Mouse (Mus musculus) liver, postnatal 0 days (tissue): ENCODE measurements around the gene Arsg.
A peak's percentile ranks its signal among the peaks of the same experiment; 100 is the strongest.

ENCODE experiments used
- CTCF ChIP-seq: sonication (generic); IDR thresholded peaks from 2 replicates; pipeline ENCODE4 v1.5.1; 2016; ENCODE audit warnings: antibody characterized with exemption, low read depth
- EP300 ChIP-seq: IDR thresholded peaks from 2 replicates; pipeline ENCODE4 v1.6.1; 2016; ENCODE audit warnings: antibody characterized with exemption, low read depth, mild to moderate bottlenecking

- peak; percentile 48 for TF ChIP-seq CTCF
- no peak for TF ChIP-seq EP300
Measured at GRCm38 (mm10) chr11:109598778-109599570, 125.8 kb downstream of the Arsg start.
